Mouse (Mus musculus): ENCODE results near the gene Psmd1.

GRCm38 (mm10) chr1:86178462-86179253 is 114.5 kb downstream of the Psmd1 start:
- TF ChIP-seq CTCF (IDR thresholded peaks at IDR 0.05) = peak; percentile 100
- no peak for TF ChIP-seq EP300 (IDR thresholded peaks at IDR 0.05)

Data from lung, postnatal 0 days (tissue).